Mouse (Mus musculus) megakaryocyte progenitor cell, adult 5-6 weeks (primary cell): ENCODE measurements at regions not wholly inside any gene's neighbourhood (a gene's known extent, or its start where the extent isn't known, plus 50 kb on each side); places are given as distances from the start of the nearest gene placed in this dataset.
"Not testable (repeated sequence)": the region's sequence is repeated elsewhere in the genome, so short reads cannot be mapped to it uniquely, and the experiment has no call there.

ENCODE experiments used
- ATAC-seq: replicated peaks from 2 replicates; pipeline ENCODE4 v1.8.0; 2016; ENCODE audit warnings: mild to moderate bottlenecking, moderate TSS enrichment, inconsistent platforms; ENCODE audit not compliant: poor library complexity

GRCm38 (mm10) chr13:44679457-44679856 is 49.8 kb upstream of the Jarid2 start:
- not testable (repeated sequence) for ATAC-seq
